7 mouse cellular contexts compared by ENCODE assay signal in genomic region chr19:30029894-30030635, GRCm38 (mm10). TPM values are rescaled to one million over a fixed set of nuclear protein-coding genes. Genes with fewer than 3 reads are reported as not detected.
DNase-seq lines count a peak whose midpoint lies in the region; ATAC-seq lines count a peak whose summit lies in the region.

Gene Uhrf2, plus strand, starts transcription at chr19:30030513.

- peak within 1 kb of the TSS; percentile 95 for H3K27ac ChIP-seq in embryonic facial prominence, embryonic 11.5 days (replicated peaks; ENCODE audit: low read depth, low read length)
- peak within 1 kb of the TSS; percentile 99 for H3K27ac ChIP-seq in limb, embryonic 10.5 days
- H3K27ac ChIP-seq in midbrain, embryonic 13.5 days: peak within 1 kb of the TSS; percentile 93

- H3K4me1 ChIP-seq in embryonic facial prominence, embryonic 11.5 days (ENCODE audit: control insufficient read depth, insufficient read depth, low read length): no peaks in the 10 kb centered on the region
- peaks cover 22% of the 10 kb centered on the region for H3K4me1 ChIP-seq in limb, embryonic 10.5 days
- H3K4me1 ChIP-seq in midbrain, embryonic 13.5 days (replicated peaks): peaks cover 45% of the 10 kb centered on the region

- H3K36me3 ChIP-seq in embryonic facial prominence, embryonic 11.5 days (replicated peaks; ENCODE audit: control insufficient read depth, insufficient read depth, low read depth, low read length): no peaks in the 10 kb centered on the region
- H3K36me3 ChIP-seq in limb, embryonic 10.5 days: peaks cover 10% of the 10 kb centered on the region
- no peaks in the 10 kb centered on the region for H3K36me3 ChIP-seq in midbrain, embryonic 13.5 days

- peak within 1 kb of the TSS; percentile 65 for H3K4me2 ChIP-seq in embryonic facial prominence, embryonic 11.5 days (ENCODE audit: low read depth, low read length)
- peak within 1 kb of the TSS; percentile 83 for H3K4me2 ChIP-seq in midbrain, embryonic 13.5 days (replicated peaks)

- 1% methylated on average over 67 of the region's 74 CpGs for WGBS in embryonic facial prominence, embryonic 11.5 days
- WGBS in limb, embryonic 10.5 days: 2% methylated on average over 74 of the region's 74 CpGs
- WGBS in midbrain, embryonic 13.5 days: under 1% methylated on average over 74 of the region's 74 CpGs

- H3K4me3 ChIP-seq in embryonic facial prominence, embryonic 11.5 days (ENCODE audit: low read depth, low read length): peak within 1 kb of the TSS; percentile 100
- peak within 1 kb of the TSS; percentile 98 for H3K4me3 ChIP-seq in limb, embryonic 10.5 days
- H3K4me3 ChIP-seq in midbrain, embryonic 13.5 days (replicated peaks): peak within 1 kb of the TSS; percentile 99

- H3K27me3 ChIP-seq in embryonic facial prominence, embryonic 11.5 days (ENCODE audit: control insufficient read depth, insufficient read depth, low read length): no peaks in the 10 kb centered on the region
- no peaks in the 10 kb centered on the region for H3K27me3 ChIP-seq in limb, embryonic 10.5 days (ENCODE audit: low read depth, poor library complexity, severe bottlenecking)
- no peaks in the 10 kb centered on the region for H3K27me3 ChIP-seq in midbrain, embryonic 13.5 days

- ATAC-seq in embryonic facial prominence, embryonic 11.5 days (replicated peaks; ENCODE audit: insufficient number of reproducible peaks, low FRiP score, low TSS enrichment, low read depth): peak; percentile 93
- ATAC-seq in granulocyte monocyte progenitor cell, adult 5-6 weeks (replicated peaks; ENCODE audit: poor library complexity, severe bottlenecking): peak; percentile 97
- ATAC-seq in midbrain, embryonic 13.5 days: peak; percentile 96

- H3K9ac ChIP-seq in embryonic facial prominence, embryonic 11.5 days (replicated peaks; ENCODE audit: low read length): peak within 1 kb of the TSS; percentile 100
- H3K9ac ChIP-seq in midbrain, embryonic 13.5 days (replicated peaks): peak within 1 kb of the TSS; percentile 100

- H3K9me3 ChIP-seq in embryonic facial prominence, embryonic 11.5 days (replicated peaks; ENCODE audit: control insufficient read depth, low read length): no peaks in the 10 kb centered on the region
- no peaks in the 10 kb centered on the region for H3K9me3 ChIP-seq in limb, embryonic 10.5 days (replicated peaks)
- no peaks in the 10 kb centered on the region for H3K9me3 ChIP-seq in midbrain, embryonic 13.5 days

- DNase-seq in adrenal gland, postnatal 14 days: peak; percentile 99
- DNase-seq in embryonic facial prominence, embryonic 11.5 days (ENCODE audit: low spot score): peak; percentile 97
- DNase-seq in kidney, adult 11 months: peak; percentile 92
- DNase-seq in limb, embryonic 10.5 days (ENCODE audit: low spot score): peak; percentile 98
- DNase-seq in spleen, adult 12 weeks (ENCODE audit: low spot score): peak; percentile 91

RNA-seq across cellular contexts. Expression of gene Uhrf2, which starts in this region (rescaled TPM):
- 42.1 and 43.6 TPM in 2 replicates for total RNA-seq in adrenal gland, postnatal 14 days (2021)
- 91.4 and 100 TPM in 2 replicates for polyA plus RNA-seq in embryonic facial prominence, embryonic 11.5 days (2014; fragmentation: Nextera tagmentation; extraction: Ambion mirVana)
- 72.0 and 99.0 TPM in 2 replicates for total RNA-seq in granulocyte monocyte progenitor cell, adult 5-6 weeks (2014; fragmentation: Nextera tagmentation)
- 53.7 and 72.7 TPM in 2 replicates for total RNA-seq in granulocyte monocyte progenitor cell, adult 5-6 weeks (2017)
- polyA plus RNA-seq in limb, embryonic 10.5 days (2016; fragmentation: Nextera tagmentation; extraction: Ambion mirVana): 74.2 and 85.1 TPM in 2 replicates
- polyA plus RNA-seq in midbrain, embryonic 13.5 days (2015; fragmentation: Nextera tagmentation; extraction: Ambion mirVana): 67.7 and 70.6 TPM in 2 replicates

Comparison
In these comparisons a context has a peak if more than half of its experiments do, and no peak if none do; other contexts are left out.
1. Peak in every context shown above with its lines: DNase-seq, ATAC-seq, H3K4me3 ChIP-seq and H3K27ac ChIP-seq.